Mouse (Mus musculus): ENCODE measurements around the gene Fmn2.

DNA sequence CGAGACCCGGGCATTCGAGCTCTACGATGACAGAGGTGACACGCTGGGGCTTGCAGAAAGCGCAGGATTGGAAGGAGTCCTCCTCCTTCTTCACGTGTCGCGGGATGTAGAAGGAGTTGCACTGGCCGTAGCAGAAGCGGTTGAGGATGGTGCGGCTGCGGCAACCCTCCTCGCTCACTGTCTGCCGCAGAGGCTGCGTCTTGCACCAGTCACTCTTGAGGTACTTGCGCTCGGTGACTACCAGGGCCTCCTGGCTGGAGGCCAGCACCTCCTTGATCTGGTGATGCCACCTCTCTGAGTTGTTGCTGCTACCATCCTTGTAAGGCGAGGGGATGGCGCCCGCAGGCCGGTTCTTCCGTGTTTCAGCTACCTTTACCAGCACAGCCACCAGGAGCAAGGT is 335.2 kb downstream of the Fmn2 start:
- TF ChIP-seq CTCF (IDR thresholded peaks at IDR 0.05; ENCODE audit: low read depth, low read length) (no peak), GATA1 (IDR thresholded peaks at IDR 0.05; ENCODE audit: borderline replicate concordance, low read length) (no peak)
